Mouse (Mus musculus) forebrain, embryonic 16.5 days (tissue): Measurements from ENCODE around the gene Exoc3l. TPM values are rescaled to one million over a fixed set of nuclear protein-coding genes. Genes with fewer than 3 reads are reported as not detected.

Source experiments
- ATAC-seq: fragments of 200-750 bp; cut with Nextera tagmentation; 2 replicates; pipeline ENCODE4 v1.8.0; 2017; ENCODE audit warnings: mild to moderate bottlenecking, moderate library complexity
- H3K27ac ChIP-seq: fragments of 300-500 bp; sonication (generic); 2 replicates; pipeline ENCODE4 v1.5.1; 2014; ENCODE audit warnings: low read length, control low read depth
- H3K27me3 ChIP-seq: fragments of 300-500 bp; sonication (generic); replicated peaks from 2 replicates; pipeline ENCODE4 v1.6.1; 2014; ENCODE audit warnings: low read length; ENCODE audit not compliant: control insufficient read depth, insufficient read depth
- H3K36me3 ChIP-seq: fragments of 300-500 bp; sonication (generic); 2 replicates; pipeline ENCODE4 v1.6.1; 2014; ENCODE audit not compliant: control insufficient read depth, insufficient read depth
- H3K4me1 ChIP-seq: fragments of 300-500 bp; sonication (generic); replicated peaks from 2 replicates; pipeline ENCODE4 v1.6.1; 2014; ENCODE audit warnings: low read length; ENCODE audit not compliant: control insufficient read depth, insufficient read depth
- H3K4me2 ChIP-seq: fragments of 300-500 bp; sonication (generic); 2 replicates; pipeline ENCODE4 v1.6.1; 2014; ENCODE audit warnings: mild to moderate bottlenecking, low read length, control low read depth
- H3K4me3 ChIP-seq: fragments of 300-500 bp; sonication (generic); replicated peaks from 2 replicates; pipeline ENCODE4 v1.5.1; 2014; ENCODE audit warnings: mild to moderate bottlenecking, low read length, control low read depth
- H3K9ac ChIP-seq: fragments of 300-500 bp; sonication (generic); replicated peaks from 2 replicates; pipeline ENCODE4 v1.6.1; 2014; ENCODE audit warnings: low read depth, low read length, control low read depth
- H3K9me3 ChIP-seq: fragments of 300-500 bp; sonication (generic); 2 replicates; pipeline ENCODE4 v1.6.1; 2016; ENCODE audit warnings: low read length; ENCODE audit not compliant: control insufficient read depth
- WGBS: fragments of 180-500 bp; shearing (Covaris S2); extraction: QIAGEN DNeasy Blood & Tissue Kit; methylation state at CpG from one replicate; pipeline ENCODE4 v1.1.7; 2014; 5-methylcytosine and 5-hydroxymethylcytosine counted together
- polyA plus RNA-seq: library from polyadenylated mRNA; unstranded; fragments of >200 nt; fragmentation: Nextera tagmentation; extraction: Ambion mirVana; gene quantifications from 2 replicates; pipeline ENCODE4 v1.2.1, GENCODE M21; 2015

Gene Exoc3l
- polyA plus RNA-seq, 1 experiment from 2014 or later, result 12.9 TPM

DNA sequence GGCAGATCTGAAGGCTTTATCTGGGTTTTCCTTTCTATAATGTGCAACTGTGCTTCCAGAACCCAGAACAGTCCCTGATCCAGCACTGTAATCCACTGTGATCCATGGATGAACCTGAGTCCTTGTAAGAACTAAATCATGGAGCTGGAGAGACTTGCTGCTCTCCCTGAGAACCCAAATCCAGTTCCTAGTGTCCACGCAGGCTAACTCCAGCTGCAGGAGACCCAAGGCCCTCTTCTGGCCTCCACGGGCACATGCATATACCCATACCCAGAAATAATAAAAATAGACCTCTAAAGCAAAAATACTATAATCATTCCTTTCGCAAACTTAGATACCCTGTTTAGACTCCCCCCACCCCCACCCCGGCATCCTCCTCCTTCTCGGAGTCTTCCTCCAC, 7.7 kb downstream of the Exoc3l start:
- Histone ChIP-seq H3K9me3 (no peaks in the 10 kb centered on the region), H3K36me3 (no peaks in the 10 kb centered on the region), H3K9ac (peak overlapping the region; percentile 59), H3K27me3 (no peaks in the 10 kb centered on the region), H3K4me2 (peak overlapping the region; percentile 84), H3K27ac (peak overlapping the region; percentile 91; the same call in 1 of the 2 replicates), H3K4me1 (peaks cover 50% of the 10 kb centered on the region), H3K4me3 (peak overlapping the region; percentile 61)
- ATAC-seq, result no peak
- 80% methylated on average over 5 of the region's 5 CpGs for WGBS

- H3K27ac ChIP-seq, result no peak overlapping the region
- WGBS, result 89% methylated on average over 4 of the region's 4 CpGs
- peak overlapping the region; percentile 84 for H3K4me2 ChIP-seq
- H3K9me3 ChIP-seq, result no peaks in the 10 kb centered on the region
- H3K4me1 ChIP-seq, result peaks cover 50% of the 10 kb centered on the region
- no peaks in the 10 kb centered on the region for H3K27me3 ChIP-seq
- H3K36me3 ChIP-seq, result peaks cover 7% of the 10 kb centered on the region; the same call in 1 of the 2 replicates
- no peak overlapping the region for H3K4me3 ChIP-seq
- ATAC-seq, result no peak
- no peak overlapping the region for H3K9ac ChIP-seq
Observed at GRCm38 (mm10) chr8:105286907-105287306, 9.0 kb downstream of the Exoc3l start.

DNA sequence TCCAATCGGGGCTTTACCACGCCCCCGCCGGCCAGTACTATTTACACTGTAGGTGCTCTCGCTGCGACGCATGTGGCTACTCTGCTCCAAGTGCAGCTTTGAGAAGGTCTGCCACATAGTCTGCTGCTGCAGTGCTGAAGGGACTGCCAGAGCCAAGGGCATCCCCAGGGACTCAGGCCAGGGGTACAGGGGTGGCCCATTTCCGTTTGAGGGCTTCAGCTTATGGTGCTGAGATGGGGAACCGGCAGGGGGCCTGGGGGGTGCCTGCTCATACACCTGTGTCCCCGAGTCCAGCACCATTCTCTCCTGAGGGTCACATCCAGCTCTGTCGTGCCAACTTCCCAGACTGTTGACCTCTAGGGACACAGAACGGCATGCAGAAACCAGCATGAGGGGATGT, 10.4 kb downstream of the Exoc3l start:
- WGBS, result 46% methylated on average over 12 of the region's 12 CpGs
- no peak overlapping the region for H3K27ac ChIP-seq
- no peak overlapping the region for H3K9ac ChIP-seq
- no peak overlapping the region for H3K4me3 ChIP-seq
- H3K4me2 ChIP-seq, result no peak overlapping the region
- H3K36me3 ChIP-seq, result peaks cover 8% of the 10 kb centered on the region; the same call in 1 of the 2 replicates
- peaks cover 46% of the 10 kb centered on the region for H3K4me1 ChIP-seq
- H3K9me3 ChIP-seq, result no peaks in the 10 kb centered on the region
- no peak for ATAC-seq
- no peaks in the 10 kb centered on the region for H3K27me3 ChIP-seq

GRCm38 (mm10) chr8:105283074-105283473, 12.8 kb downstream of the Exoc3l start:
- no peak overlapping the region for H3K4me3 ChIP-seq
- H3K36me3 ChIP-seq, result peaks cover 10% of the 10 kb centered on the region; the same call in 1 of the 2 replicates
- H3K27ac ChIP-seq, result no peak overlapping the region
- peaks cover 7% of the 10 kb centered on the region for H3K27me3 ChIP-seq
- WGBS, result 19% methylated on average over 23 of the region's 23 CpGs
- H3K9ac ChIP-seq, result no peak overlapping the region
- 0 out of 2 replicates have a peak, but pooled peaks have one; percentile 8 for ATAC-seq
- no peaks in the 10 kb centered on the region for H3K9me3 ChIP-seq
- H3K4me2 ChIP-seq, result no peak overlapping the region
- peaks cover 38% of the 10 kb centered on the region for H3K4me1 ChIP-seq

DNA sequence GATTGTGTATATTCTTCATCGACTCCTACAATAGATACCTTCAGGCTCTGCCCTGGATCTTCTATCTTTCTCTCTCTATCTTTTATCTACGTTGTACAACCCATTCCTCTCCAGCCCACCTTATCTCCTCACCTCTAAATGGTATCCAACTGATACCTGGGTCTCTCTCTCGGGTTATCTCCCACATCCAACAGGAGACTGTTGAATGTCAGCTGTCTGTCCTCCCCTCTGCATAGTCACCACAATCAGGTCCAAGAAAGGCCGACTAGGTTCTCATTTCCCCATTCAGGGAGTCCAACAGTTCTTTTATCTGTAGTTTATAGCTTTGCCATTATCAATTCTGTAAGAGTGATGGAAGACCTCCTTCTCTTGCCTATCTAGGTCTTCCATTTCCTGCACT, 13.7 kb downstream of the Exoc3l start:
- WGBS, result 97% methylated on average over 4 of the region's 4 CpGs
- H3K36me3 ChIP-seq, result peaks cover 10% of the 10 kb centered on the region; the same call in 1 of the 2 replicates

DNA sequence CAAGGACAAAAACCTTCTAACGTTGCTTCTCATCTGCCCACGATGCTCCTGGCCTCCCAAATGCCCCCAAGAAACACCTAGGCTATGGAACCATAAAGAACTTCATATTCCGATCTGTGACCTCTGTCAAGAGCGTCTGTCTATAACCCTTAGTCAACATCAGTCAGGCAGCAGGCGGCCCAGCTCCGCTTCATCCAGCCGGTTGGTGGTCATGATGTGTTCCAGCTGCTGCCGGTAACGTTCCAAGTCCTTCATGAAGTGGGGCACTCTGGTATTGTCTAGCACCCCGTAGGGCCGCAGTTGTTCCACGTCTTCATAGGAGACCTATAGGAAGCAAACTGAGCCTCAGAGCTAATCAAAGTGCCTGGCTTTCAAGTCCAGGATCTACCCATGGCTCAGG, 14.1 kb downstream of the Exoc3l start:
- H3K9me3 ChIP-seq, result no peaks in the 10 kb centered on the region
- no peak for ATAC-seq
- no peak overlapping the region for H3K4me2 ChIP-seq
- H3K4me1 ChIP-seq, result peaks cover 26% of the 10 kb centered on the region
- H3K36me3 ChIP-seq, result peaks cover 10% of the 10 kb centered on the region; the same call in 1 of the 2 replicates
- 91% methylated on average over 12 of the region's 12 CpGs for WGBS
- no peak overlapping the region for H3K9ac ChIP-seq
- H3K27ac ChIP-seq, result no peak overlapping the region
- H3K4me3 ChIP-seq, result no peak overlapping the region
- H3K27me3 ChIP-seq, result peaks cover 18% of the 10 kb centered on the region

More for the DNA sequence above, 13.7 kb downstream of the Exoc3l start:
- Histone ChIP-seq H3K4me2 (no peak overlapping the region), H3K27me3 (peaks cover 14% of the 10 kb centered on the region), H3K9me3 (no peaks in the 10 kb centered on the region), H3K4me3 (no peak overlapping the region), H3K4me1 (peaks cover 30% of the 10 kb centered on the region), H3K27ac (no peak overlapping the region), H3K9ac (no peak overlapping the region)
- ATAC-seq, result no peak

DNA sequence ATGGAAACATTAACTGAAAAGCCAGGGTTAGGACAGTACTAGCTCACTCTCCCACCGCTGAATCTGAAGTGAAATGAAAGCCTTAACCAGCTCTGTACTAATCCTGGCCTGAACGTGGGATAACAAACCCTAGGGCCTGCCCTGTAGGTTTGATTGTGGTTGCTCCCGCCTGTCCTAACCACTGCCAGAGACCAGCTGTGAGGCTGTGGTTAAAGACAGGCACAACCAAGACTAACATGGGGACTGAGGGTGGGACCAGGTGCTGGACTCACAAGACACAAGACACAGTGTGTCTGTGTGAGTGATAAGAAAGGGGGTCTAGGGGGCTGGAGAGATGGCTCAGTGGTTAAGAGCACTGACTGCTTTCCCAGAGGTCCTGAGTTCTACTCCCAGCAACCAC, 15.3 kb downstream of the Exoc3l start:
- ATAC-seq, result no peak
- 73% methylated on average over 3 of the region's 3 CpGs for WGBS
- H3K4me2 ChIP-seq, result no peak overlapping the region
- no peak overlapping the region for H3K9ac ChIP-seq
- no peak overlapping the region for H3K27ac ChIP-seq
- no peak overlapping the region for H3K4me3 ChIP-seq
- H3K27me3 ChIP-seq, result peaks cover 28% of the 10 kb centered on the region
- H3K36me3 ChIP-seq, result peaks cover 10% of the 10 kb centered on the region; the same call in 1 of the 2 replicates
- H3K4me1 ChIP-seq, result peaks cover 23% of the 10 kb centered on the region
- H3K9me3 ChIP-seq, result no peaks in the 10 kb centered on the region

GRCm38 (mm10) chr8:105278911-105279334, 17.0 kb downstream of the Exoc3l start:
- no peak overlapping the region; the same call in 1 of the 2 replicates for H3K9ac ChIP-seq
- peak; percentile 61 for ATAC-seq
- WGBS, result under 1% methylated on average over 24 of the region's 28 CpGs

GRCm38 (mm10) chr8:105276292-105277120, 19.4 kb downstream of the Exoc3l start:
- H3K27ac ChIP-seq, result no peak overlapping the region
- no peaks in the 10 kb centered on the region for H3K9me3 ChIP-seq
- peaks cover 61% of the 10 kb centered on the region for H3K27me3 ChIP-seq
- peak overlapping the region; percentile 46 for H3K4me3 ChIP-seq
- H3K36me3 ChIP-seq, result 0 out of 2 replicates have a peak, but pooled peaks cover 3% of the 10 kb centered on the region
- peak overlapping the region; percentile 86 for H3K4me2 ChIP-seq
- ATAC-seq, result peak; percentile 56
- H3K4me1 ChIP-seq, result peaks cover 21% of the 10 kb centered on the region
- 2% methylated on average over 23 of the region's 30 CpGs for WGBS
- H3K9ac ChIP-seq, result peak overlapping the region; percentile 59

More at GRCm38 (mm10) chr8:105278911-105279334, 17.0 kb downstream of the Exoc3l start:
- Histone ChIP-seq H3K4me2 (peak overlapping the region; percentile 52), H3K9me3 (no peaks in the 10 kb centered on the region), H3K36me3 (peaks cover 10% of the 10 kb centered on the region; the same call in 1 of the 2 replicates), H3K27me3 (peaks cover 41% of the 10 kb centered on the region), H3K27ac (no peak overlapping the region), H3K4me1 (peaks cover 21% of the 10 kb centered on the region), H3K4me3 (peak overlapping the region; percentile 15)
